Mouse (Mus musculus): Measurements from ENCODE around the gene Col23a1.
"Not testable (repeated sequence)": the region's sequence is repeated elsewhere in the genome, so short reads cannot be mapped to it uniquely, and the experiment has no call there.

The Col23a1 gene

DNA sequence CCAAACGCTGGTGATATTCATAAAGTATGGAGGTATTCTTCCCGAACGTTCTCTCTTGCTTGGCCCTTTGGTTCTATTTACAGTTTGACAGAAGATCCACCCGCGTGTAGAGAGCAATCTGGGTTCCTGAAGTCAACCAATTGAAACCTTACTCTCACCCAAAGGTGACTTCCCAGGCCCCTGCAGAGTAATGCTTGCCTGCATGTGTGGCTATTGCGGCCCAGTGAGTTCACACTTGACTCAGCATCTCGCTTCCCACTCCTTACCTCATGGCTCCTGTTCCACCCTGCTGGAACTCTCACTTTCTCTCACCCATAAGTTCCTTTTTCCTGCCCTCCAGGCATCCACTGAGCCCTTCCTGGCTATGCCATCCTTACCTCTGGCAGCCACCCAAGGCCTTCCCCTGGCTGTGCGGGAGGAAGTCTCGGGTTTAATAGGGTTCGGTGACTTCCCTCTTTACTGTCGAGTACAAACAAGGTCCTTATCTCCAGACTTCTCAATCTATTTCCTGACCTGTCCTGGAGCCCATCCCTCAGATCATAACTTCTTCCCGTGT, 38.7 kb downstream of the Col23a1 start:
- DNase-seq (ENCODE audit: extremely low spot score), result no peak

DNA sequence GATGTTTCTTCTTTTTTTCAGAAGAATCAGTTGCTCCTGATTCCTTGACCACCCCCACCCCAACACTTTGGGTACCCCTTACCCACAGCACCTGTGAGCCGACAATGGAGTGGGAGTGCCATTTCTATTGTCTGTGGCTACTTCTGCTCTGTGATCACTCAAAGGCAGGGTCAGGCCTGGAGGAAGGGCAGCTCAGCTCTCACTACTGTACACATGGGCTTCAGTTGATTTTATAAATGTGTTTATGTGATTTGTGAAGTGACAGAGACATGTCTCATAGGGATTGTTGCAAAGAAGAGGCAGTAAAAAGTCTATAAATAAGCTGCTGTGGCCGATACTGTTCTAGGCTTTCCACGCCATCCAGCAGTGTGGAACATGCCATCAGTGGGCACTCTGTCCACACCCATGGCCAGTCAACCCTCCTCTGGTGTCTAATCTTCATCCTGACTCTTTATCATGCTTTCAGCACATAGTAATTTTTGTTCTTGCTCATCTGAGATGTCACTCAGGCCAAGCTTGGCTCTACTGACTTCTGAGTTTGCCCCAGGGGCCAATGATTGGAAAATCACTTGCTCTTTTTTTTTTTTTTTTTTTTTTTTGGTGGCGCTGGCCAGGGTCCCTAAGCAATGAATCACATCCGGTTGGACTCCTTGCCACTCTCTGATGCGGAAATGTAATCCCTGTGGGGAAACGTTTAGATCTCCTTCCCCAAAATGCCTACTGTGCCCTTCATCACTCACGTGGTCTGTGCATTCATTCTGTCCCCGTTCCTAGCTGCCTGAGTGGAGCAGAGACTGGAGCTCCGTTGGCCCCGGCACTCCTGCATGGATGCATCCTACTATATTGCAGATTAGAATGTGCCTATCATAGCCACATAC, 40.4 kb downstream of the Col23a1 start:
- no peak for DNase-seq (ENCODE audit: extremely low spot score)

DNA sequence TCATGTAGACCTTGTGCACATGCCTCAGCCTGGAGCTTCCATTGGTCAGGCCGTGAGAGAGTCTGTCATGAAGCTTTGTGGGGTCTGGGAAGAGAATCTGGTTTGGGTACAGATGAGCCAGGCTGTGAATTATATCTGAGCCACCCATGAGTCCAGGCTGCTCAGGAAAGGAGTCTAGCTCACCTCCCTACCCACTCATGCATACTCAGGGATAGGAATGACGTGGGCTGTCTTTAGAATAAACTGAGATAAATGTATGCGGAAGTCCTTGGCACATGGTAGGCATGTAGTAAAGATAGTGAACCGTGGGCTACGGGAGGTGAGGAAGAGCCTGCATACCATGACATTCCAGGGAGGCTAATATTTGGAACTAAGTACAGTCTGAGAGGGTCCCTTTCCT, 44.3 kb downstream of the Col23a1 start:
- DNase-seq (ENCODE audit: extremely low spot score), result no peak

DNA sequence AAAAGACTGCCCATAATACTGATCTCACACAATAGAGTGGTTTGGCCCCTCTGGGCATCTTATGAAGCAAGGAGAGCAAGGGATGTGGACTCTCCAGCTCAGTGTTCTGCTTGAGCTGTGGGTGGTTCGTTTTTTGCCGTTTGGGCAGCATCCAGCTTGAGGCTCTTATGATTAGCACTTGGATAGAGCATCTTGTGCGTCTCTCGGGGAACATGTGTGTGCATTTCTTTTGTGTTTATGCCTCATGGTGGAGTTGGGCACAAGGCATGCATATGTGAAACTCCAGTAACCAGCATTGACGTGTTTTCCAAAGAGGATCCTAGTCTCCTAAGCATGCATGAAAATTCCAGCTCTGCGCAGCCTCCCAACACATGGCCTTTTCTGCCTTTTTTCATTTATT, 47.9 kb downstream of the Col23a1 start:
- DNase-seq (ENCODE audit: extremely low spot score), result no peak

DNA sequence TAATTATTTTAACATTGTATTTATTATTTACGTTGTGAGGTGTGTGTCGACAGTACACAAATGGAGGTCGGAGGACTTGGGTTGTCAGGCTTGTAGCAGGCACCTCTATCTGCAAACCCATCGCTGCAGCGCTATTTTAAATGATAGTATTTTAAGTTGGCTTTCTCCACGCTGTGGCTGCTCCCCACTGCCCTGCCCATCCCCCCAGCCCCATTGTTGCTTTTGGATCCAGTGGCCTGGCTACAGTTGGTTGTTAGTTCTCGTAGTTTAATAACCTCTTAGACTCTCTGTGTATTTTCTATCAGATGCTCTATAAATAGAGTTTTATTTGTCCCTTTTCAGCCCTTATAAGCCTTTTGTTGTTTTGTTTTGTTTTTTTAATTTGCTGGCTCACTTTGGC, 48.7 kb downstream of the Col23a1 start:
- no peak for DNase-seq (ENCODE audit: extremely low spot score)

DNA sequence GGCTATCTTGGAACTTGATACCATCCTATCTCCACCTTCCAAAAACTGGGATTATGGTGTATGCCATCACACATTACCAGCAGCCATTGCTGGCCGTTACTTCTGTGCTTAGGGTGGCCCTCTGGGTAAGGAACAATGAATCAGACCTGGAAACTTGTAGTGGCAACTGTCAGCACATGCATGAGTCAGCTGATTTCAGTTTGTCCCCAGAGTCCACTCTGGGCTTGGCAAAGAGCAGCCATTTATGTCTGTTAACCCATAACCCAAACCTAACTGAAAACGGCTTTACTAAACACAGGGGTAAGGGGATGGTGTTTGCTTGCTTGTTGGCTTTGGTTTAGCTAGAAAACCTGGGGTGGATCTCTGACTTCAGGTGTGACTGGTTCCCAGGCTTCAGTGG, 51.4 kb downstream of the Col23a1 start:
- DNase-seq (ENCODE audit: extremely low spot score), result no peak

DNA sequence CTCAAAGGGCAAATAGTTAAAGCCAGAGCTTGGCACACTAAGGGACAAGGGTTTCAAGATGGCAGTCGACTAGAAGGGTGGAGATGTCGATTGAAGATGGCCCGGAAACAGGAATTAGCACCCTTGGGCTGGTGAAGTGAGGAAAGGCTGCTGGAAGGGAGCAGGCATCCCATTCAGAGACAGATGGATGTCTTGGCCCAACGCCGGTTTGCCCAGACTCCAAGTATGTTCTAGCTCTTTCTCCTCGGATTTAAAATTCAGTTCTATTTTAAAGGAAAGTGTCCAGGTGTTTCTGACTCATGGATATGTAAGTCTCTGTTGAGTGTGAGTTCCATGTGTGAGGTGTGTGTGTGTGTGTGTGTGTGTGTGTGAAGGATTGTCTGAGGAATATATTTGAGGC, 53.1 kb downstream of the Col23a1 start:
- DNase-seq (ENCODE audit: extremely low spot score), result no peak

DNA sequence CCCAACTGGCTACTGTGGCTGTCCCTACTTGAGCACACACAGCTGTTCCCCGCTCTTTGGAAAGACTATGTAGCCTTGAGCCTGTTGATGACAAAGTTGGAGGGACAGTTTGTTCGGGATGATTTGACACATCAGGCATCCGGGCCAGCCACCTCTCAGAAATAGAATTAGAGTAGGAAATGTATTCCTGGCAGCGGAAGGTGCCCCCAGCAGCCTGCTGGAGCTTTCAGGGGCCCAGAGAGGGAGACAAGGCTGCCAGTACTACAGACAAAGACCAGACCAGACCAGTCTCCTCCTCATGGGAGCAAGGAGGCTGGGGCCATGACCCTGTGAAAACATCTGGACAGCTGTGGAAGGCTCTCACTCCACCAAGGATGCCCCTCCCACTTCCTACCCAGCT, 53.6 kb downstream of the Col23a1 start:
- DNase-seq (ENCODE audit: extremely low spot score), result no peak

DNA sequence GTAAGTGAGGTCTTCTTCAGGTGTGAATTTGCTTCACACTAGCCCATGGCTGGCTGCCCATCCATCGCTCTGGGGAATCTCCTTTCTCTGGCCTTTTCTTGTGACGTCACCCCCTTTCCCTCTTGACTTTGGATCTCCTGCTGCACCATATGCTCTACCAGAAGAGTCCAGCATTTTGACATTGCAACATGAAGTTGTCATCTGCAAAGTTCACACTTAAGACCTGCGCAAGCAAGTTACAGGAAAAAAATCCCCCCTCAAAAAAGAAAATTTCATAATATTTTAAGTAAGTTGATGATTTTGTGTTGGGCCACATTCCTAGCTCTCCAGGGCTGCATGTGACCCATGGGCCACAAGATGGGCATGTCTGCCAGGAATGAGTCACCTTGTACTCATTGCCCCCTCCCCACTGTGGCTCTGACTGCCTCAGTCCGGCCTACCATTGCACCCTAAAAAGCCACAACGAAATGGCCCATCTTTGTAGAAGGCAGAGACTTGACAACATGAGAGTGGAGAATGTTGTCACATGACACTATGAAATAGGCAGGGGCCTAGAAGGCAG, 54.1 kb downstream of the Col23a1 start:
- DNase-seq (ENCODE audit: extremely low spot score), result no peak

DNA sequence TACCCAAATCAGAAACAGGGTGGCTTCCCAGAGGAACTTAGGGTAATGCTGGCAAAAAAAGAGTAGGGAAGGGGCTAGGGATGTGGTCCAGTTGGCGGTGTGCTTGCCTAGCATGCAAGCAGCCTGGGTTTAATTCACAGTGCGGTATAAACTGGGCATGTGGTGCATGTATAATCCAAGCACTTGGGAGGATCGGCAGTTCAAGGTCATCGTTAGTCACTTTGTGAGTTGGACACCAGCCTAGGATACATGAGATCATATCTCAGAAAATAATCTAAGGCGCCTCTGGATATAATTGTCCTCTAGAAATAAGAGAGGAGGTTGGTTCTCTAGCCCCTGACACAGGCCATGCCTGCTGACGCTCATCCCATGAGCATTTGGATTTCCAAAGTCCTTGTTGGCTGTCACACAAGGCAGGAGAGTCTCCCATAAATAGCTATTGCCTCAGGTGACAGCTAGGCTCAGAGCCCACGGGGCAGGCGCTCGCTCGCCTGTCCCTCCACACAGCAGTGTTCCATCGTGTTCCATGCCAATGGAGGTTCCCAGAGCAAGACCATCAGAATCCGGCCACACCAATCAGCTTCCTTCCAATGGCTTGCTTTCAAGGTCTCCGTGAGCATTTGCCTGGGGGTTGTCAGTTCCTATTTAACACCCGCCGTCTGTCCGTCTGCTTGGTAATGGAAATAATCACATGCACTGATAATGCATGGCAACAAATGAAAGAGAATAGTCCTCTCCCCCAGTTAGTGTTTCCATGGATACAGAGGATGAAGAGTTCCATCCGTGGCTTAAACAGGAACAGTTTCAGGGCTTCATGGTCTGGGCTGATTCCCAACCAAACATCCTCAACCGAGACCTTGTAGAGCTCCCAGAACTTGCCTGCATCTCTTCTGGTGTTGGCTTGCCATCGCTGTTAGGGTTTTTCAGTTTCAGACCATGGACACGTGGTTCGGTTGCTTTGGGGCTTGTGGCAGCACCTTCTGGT, 56.1 kb downstream of the Col23a1 start:
- no peak for DNase-seq (ENCODE audit: extremely low spot score)

DNA sequence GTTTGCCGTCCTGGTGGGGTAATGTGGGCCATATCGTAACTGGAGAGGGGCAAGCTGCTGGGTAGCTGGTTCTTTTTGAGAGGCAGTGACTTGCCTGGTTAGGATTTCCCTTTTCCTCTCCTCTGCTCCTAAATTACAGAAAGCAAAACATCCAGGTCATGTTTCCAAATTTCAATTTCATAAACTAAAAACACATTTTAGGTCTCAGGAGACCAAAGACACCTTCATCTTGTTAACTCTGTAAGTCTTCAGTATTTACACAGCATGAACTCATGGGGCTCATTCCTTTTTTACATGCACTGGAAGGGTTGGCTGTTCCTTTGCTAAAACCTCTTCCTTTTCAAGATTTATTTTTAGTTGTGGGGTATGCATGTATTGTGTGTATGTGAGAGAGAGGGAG, 58.0 kb downstream of the Col23a1 start:
- DNase-seq (ENCODE audit: extremely low spot score), result no peak

DNA sequence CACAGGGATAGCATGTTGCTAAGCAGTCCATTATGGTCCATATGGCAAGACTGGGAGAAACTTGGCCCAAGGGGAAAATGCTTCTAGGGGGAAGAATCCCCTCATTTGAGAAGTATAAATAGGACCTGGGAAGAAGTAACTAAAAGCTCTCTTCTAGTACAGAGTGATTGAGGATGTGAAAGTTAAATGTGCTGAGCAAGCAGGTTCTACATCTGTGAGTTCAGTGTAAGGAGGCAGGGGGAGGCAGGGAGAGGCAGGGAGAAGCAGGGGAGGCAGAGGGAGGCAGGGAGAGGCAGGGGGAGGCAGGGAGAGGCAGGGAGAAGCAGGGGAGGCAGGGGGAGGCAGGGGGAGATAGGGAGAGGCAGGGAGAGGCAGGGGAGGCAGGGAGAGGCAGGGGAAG, 59.9 kb downstream of the Col23a1 start:
- no peak for DNase-seq (ENCODE audit: extremely low spot score)

DNA sequence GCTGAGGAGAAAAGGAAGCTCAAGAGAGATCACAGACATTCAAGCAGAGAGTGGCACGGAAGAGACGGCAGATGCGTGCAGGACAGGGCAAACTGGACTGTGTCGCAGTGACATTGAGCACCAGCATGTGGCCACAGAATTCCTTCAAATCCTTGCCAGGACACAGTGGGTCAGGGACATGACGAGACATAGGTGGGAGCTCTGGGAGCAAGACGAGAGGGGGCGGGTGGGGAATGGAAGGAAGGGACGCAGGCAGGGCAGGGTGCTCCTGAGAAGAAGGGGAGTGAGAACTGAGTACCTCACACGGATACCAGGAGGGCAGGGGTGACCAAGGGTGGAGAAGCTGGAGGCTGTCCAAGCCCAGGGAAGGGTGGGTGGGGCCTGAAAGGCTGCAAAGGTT, 61.4 kb downstream of the Col23a1 start:
- no peak for DNase-seq (ENCODE audit: extremely low spot score)

DNA sequence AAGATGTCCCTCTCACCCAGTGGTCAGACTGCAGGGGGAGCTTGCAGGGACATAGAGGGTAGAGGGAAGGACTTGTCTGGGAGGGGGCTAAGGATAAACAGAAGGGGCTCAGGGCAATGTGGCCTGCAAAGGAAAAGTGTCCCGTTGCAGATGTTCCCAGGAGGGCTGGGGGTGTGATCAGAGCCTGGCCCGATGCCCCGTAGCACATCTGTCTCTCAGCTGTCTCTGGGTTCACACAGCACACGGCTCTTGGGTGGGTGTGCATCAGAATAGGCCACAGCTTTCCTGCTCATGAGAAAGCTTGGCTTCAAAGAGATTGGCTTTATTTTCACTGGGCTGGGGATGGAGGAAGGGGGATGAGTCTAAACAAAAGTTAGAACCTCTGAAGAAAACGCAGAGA, 62.1 kb downstream of the Col23a1 start:
- no peak for DNase-seq (ENCODE audit: extremely low spot score)

DNA sequence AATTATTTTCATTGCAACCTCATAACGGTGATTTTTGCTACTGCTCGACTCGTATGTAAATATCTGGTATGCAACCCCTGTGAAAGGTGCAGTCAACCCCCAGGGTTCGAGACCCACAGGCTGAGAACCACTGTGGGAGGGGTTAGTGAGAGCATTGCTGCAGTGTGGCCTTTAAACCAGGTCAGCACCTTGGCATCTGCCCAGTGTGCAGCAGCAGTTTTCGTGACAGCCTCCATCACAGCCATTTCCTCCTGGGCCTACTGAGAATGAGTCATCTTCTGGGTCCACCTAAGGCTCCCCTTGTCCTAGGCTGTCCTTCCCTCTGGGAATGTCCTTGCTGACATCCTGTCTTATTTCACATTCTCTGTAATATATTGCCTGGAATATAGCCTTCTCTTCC, 64.0 kb downstream of the Col23a1 start:
- no peak for DNase-seq (ENCODE audit: extremely low spot score)

DNA sequence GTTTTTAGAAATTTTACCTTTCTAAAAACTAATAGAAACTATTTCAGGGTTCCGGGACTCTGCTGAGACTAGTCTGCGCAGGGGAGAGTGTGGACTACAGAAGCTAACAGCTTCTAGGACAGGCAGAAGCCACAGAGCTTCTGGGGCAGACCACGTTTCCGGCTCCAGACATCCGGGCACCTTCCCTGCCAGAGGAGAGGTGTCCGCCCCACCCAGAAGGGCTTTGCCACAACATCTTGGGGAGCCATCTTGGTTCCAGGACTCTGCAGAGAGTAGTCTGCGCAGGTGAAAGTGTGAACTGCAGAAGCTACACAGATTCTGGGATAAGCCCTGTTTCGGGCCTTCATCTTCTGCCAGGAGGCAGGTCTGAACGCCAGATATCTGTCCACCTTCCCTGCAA, 69.3 kb downstream of the Col23a1 start:
- not testable (repeated sequence) for DNase-seq (ENCODE audit: extremely low spot score)

DNA sequence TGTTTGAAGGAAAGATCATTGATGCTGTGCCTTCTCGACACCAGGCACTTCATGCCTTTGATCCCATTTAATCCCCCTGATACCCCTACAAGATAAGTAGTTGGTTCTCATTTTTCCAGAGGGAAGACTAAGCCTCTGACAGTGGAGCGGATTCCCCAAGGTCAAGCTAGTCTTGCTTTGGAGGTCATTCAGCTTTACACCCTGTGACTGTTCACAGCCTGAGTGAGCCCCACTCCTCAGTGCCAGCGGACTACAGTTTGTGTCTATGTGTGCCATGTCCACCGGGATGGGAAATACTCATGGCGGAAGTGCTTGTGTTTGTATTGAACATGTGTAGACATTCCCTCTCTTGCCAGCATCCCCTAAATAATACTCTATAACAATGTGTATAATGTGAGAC, 74.6 kb downstream of the Col23a1 start:
- DNase-seq (ENCODE audit: extremely low spot score), result no peak

DNA sequence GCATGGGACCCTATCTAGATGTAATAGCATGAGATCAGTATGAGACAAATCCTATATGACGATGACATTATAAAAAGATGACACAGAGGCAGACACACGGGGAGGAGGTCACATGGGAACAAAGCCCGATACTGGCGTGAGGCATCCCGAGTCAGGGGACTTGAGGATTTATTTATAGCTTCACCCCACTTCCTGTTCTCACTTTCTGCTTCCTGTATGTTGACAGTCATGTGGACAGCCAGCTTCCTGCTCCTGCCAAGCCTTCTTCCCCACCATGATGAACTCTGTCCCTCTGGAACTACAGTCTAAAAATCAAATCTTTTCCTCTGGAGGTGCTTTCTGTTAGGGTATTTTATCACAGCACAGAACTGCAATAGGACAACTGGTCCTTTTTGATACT, 77.6 kb downstream of the Col23a1 start:
- no peak for DNase-seq (ENCODE audit: extremely low spot score)

DNA sequence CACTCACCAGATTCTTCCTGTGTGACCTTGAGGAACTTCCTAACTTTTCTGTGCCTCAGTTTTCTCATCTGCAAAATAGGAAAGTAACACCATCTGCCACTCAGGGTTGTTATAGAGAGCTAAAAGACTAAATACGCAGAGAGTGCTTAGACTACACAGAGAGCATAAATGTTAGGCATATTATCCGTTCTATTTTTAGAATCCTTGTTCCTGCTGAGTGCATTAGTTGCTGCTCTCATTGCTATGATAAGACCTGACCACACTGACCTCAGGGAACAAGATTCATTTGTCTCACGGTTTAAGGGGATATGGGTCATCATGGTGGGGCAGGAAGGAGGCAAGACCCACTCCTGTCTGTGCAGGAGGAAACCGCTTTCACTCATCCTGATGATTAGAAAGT, 80.6 kb downstream of the Col23a1 start:
- no peak for DNase-seq (ENCODE audit: extremely low spot score)

DNA sequence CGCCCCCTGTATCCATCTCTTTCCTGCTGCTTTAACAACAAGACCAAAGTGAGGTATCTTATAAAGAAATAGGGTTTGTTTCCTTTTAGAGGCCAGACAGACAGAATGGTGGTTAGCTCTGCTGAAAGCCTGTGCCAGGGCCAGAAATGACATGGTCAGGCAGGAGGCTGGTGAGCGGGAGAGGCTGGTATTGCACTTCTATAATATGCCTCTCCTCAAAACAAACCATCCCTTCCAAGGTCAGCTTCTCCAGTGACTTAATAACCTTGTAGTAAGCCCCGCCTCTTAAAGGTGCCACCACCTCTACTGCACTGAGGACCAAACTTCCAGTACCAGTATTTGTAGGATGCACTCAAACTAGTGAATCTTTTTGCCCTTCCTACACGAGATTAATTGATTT, 81.6 kb downstream of the Col23a1 start:
- DNase-seq (ENCODE audit: extremely low spot score), result no peak

DNA sequence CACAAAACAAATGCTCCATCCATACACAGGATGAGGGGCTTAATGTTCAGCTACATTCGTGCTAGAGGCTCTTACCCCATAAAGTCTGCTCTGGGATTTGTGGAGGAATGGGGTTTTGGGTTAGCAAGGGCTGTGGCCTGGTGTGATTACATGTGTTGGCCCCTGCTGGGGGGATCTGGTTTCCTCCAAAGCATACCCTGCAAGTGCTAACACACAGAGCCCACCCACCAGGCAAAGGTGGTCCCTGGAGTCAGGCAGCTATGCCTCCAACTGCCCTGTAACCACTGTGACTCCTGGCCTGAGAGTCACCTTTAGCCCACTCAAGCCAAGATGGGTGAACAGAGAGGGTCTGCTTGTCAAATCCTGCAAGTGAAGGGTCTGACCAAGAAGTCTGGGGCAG, 82.2 kb downstream of the Col23a1 start:
- DNase-seq (ENCODE audit: extremely low spot score), result no peak

DNA sequence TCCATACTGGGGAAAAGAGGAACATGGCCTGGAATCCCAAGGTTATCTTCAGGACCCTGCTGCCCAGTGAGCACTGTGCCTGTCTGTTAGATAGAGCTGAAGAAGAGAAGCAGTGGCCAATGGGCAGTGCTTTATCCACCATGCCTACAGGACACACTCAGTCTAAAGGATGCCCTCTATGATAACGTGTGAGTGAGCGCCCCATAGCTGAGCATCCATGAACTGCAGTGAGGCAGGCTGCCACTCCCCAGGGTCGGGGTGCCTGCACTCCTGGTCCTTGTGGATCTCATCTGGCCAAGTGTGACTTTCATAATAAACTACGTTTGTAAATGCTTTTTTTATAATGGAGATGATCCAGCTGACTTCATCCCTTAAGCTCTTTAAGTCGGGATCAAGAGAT, 87.5 kb downstream of the Col23a1 start:
- no peak for DNase-seq (ENCODE audit: extremely low spot score)

All from embryo, embryonic 9.5 days (tissue).